Mouse (Mus musculus) ovary, adult 18-20 months (tissue): ENCODE data around the gene Sorcs1.

Experiments
- DNase-seq: peaks from one replicate; pipeline ENCODE4 v3.0.0; 2022; ENCODE audit warnings: low spot score, mixed read lengths

Sorcs1 gene

GRCm38 (mm10) chr19:50677903-50678896 lies at the start of gene Sorcs1:
Sorcs1 (minus strand) TSS chr19:50678646.
- peak; percentile 6 for DNase-seq

DNA sequence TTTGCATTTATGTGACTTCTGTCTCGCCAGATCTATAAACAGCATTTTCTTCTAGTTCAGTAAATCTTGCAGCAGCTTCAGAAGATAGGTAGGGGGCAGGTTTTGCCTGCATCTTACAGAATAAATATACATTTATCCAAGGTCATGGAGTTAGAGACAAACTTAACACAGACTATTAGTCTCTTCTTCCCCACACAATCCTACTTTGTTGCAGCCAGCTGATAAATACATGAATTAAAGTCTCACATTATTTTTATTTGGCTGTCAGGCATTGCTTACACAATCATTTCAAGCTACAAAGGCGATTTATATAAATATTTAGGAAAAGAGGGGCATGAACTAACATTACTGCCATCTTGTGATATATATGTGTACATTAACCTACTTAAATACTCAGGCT lies 4.8 kb upstream of the Sorcs1 start:
- no peak for DNase-seq

DNA sequence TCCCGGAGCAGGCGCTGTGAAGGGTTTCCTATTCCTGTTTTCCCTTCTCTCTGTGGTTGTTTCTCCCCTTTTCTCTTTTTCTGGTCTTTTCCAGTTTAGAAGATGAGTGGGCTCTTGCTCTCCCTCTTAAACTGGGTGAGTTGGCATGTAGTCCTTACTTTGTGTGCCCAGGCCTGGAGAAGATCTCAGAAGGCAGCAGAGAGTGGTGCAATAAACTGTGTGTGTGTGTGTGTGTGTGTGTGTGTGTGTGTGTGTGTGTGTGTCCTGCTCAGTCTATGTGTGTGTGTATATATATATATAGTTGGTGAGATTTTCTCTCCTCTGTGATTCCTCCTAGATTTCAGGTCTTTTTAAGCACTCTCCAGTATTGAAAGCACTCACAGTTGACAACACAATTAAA lies 500 bp upstream of the Sorcs1 start:
- no peak for DNase-seq

DNA sequence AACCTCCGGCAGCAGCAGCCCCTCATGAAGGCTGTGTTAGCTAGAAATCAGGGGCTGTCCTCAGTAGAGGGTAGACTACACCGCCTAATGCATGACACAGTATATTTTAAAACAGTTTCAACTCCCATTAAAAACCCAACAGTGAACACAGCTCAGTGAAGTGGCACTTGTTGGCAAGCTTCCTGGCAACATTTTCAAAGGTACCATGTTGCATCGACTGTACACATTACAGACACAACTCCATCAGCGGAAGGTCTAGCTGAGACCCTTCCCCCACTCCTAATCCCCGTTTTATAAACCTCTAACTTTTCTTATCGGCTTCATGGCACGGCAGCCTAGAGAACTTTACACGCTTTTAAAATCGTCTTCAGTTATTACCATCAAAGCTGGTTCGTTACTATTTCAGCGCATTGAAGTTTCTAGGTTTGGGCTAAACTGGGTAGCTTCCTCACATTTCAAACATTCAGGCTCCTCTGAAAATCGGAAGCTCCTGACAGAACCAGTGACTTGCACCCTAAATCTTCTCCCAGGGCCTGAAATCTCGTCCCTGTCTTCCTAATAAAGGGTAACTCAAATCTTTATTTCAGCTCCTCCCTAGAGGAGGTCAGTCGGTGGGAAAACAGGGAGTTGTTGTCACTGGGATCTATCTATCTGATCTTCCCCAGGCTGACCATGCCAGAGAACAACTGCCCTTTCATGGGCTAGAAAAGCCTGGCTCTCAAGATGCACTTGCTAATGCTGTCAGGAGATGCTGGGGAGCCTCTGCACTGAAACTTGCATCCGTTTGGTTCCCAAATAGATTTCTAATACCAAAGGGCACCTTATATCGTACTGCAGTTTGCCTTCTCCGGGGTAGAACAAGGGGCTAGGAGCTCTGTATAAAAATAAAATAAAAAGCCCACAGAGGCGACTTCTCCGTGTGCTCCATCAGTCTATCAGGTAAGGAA lies 1.6 kb downstream of the Sorcs1 start:
- no peak for DNase-seq

- no peak for DNase-seq
These were observed 3.5 kb downstream of the Sorcs1 start for GRCm38 (mm10) chr19:50674921-50675320.

- no peak for DNase-seq
These were observed 10.9 kb downstream of the Sorcs1 start for GRCm38 (mm10) chr19:50667516-50667915.

GRCm38 (mm10) chr19:50664311-50664710 lies 14.1 kb downstream of the Sorcs1 start:
- DNase-seq: no peak

DNA sequence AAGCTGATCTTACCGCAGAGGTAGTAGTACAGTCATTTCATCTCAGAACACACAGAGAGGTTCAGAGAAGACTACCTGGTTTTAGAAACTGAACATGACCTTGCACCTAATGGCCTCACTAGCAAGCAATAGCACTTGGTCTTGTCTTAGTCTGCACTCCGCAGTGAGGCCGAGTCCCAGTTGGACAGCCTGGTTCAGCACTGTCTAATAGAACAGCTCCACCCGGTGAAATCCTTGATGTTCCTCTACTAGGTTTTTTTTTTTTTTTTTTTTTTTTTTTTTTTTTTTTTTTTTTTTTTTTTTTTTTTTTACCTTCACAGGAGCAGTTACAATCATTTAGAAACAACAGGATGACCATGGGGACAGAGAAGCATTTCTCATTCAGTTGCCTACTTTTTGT lies 19.3 kb downstream of the Sorcs1 start:
- DNase-seq: no peak

DNA sequence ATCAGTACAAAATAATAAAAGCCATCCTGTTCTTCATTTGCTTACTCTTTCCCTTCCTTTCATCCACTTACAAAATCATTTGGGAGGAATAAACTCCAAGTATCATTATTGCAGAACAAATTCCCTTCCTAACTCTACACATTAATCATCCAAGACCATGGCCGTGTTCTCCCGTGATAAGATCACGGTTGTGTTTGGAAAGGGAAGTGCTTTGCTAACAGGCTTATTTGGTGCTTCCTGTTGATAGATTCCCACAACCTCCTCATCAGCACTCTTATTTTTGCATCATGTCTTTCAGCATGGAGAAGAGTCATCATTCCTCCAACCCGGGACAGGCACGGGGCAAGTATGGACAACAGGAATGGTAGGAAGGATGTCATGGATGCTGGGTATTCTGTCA lies 25.7 kb downstream of the Sorcs1 start:
- DNase-seq: no peak

DNA sequence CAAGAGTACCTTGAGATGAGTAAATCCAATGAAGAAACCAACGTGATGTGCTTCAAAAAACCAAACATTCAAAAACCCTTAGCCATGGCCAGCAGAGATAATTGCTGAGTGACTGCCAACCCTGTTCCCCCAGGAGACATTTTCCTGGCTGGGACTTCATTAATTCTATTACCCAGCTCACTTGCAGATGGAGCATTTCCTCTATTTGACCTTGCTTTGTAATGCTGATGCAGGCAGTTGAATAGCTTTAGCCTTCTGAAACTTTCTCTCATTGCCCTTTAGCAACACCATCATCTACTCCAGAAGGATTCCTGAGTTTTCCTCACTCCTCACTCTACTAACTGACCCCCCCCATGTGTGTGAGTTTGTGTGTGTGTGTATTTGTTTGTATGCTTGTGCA lies 34.6 kb downstream of the Sorcs1 start:
- DNase-seq: no peak

GRCm38 (mm10) chr19:50642121-50642520 lies 36.3 kb downstream of the Sorcs1 start:
- no peak for DNase-seq

DNA sequence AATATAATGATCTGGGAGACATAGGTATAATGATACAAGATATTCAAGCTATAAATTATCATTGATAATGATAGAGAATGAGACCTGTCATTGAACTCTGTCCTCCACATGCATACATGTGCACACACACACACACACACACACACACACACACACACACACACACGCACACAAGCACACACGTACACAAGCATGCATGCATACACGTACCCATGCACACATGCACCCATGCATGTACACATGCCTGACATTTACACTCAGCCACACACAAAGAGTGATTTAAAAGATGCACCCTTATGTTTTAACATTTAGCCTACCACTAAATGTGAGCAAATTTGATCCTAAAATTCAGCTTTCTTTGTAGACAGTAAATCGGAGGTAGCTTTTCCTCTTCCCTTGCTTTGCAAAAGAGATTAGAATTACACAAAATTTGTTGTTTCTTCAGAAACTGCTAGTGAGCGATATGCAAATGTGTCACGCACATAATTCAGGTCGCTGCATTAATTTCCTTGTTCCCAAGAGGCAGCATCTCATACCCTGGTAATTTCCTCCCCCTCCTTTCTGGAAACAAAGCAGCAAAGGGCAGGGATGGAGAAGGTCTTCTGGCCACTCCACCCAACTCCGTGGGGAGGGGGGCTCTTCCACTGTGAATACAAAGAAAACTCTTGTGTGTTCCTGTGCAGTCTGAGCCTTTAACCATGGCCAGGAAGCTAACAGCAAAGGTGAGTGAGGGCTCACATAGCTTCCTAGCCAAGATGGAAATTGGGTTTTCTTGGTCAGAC lies 38.0 kb downstream of the Sorcs1 start:
- no peak for DNase-seq

- DNase-seq: no peak
These were observed 40.3 kb downstream of the Sorcs1 start for GRCm38 (mm10) chr19:50638176-50638575.

- DNase-seq: no peak
These were observed 64.4 kb downstream of the Sorcs1 start for GRCm38 (mm10) chr19:50614013-50614412.

DNA sequence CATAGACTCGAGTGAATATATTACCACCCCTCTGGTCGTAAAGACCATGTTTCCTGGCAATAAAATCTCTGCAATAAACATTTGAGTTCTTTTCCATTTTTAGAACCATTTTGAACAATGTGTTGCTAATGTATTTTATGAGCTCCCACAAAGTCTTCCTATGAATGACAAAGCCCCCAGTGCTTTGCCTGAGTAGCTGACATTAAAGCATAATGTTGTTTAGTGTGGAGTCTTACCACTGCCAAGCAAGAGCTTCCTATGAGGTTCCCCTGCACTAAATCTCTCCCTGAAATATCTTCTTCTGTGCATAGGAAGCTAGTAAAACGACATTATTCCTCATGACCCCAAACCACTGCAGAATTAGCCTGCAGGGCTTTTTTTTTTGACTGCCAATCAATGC lies 66.8 kb downstream of the Sorcs1 start:
- no peak for DNase-seq

GRCm38 (mm10) chr19:50603882-50604281 lies 74.6 kb downstream of the Sorcs1 start:
- DNase-seq: no peak

DNA sequence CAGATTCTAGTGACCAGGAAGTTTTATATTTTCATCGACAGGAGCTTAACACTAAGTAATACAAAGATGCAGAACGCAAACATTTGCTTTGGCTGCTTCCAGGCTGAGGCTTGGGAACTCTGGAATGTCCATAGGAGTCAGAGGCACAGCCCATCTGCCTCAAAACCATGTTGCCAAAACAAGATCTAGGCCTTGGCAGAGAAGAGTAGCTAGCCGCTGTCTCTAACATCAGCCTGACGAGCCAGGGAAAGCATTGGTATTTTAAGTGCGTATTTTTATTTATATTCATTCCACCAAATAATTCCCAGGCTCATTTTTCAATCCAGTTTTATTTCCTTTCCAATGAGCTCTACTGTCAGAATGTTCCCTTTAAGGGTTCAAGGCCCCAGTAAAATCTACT lies 75.1 kb downstream of the Sorcs1 start:
- peak; percentile 1 for DNase-seq

- no peak for DNase-seq
These were observed 81.1 kb downstream of the Sorcs1 start for GRCm38 (mm10) chr19:50597300-50597699.

DNA sequence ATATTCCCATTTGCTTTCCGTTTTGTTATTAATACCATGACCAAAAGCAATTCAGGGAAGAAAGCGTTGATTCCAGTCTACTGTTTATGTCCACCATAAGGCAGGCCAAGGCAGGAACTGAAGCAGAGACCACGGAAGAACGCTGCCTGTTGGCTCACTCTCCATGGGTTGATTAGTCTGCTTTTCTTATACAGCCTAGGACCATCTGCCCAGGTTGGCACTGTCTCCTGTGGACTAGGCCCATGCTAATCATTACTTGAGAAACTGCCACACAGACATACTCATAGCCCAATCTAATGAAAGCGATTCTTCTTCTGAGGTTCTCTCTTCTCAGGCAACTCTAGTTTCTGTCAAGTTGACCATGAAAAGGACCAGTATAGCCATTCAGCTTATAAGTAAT lies 92.3 kb downstream of the Sorcs1 start:
- DNase-seq: no peak

GRCm38 (mm10) chr19:50582952-50583351 lies 95.5 kb downstream of the Sorcs1 start:
- DNase-seq: no peak

GRCm38 (mm10) chr19:50569669-50570195 lies 108.7 kb downstream of the Sorcs1 start:
- no peak for DNase-seq

DNA sequence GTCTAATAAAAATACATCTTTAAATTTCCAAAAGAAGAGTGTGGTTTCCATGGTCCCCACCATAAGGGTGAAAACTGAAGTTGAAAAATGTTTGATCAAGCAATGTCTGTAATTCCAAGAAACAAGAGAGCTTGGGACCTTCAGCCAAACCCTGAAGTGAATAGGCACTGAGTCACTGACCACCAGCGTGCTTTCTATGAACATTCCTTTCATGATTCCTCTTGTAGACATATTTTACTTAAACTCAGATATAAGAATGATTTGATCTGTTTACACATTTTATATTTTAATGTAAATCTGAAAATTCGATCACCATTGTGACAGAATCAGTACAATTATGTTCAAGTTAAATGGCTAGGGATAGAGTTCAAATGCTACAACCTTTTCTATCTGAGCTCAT lies 112.1 kb downstream of the Sorcs1 start:
- no peak for DNase-seq
